Mouse (Mus musculus): ENCODE data around the gene Pkhd1. TPM values are rescaled to one million over a fixed set of nuclear protein-coding genes. Genes with fewer than 3 reads are reported as not detected.
"Not testable (repeated sequence)": the region's sequence is repeated elsewhere in the genome, so short reads cannot be mapped to it uniquely, and the experiment has no call there.

The Pkhd1 gene
- polyA plus RNA-seq, 1 experiment, result not detected

- no peaks in the 10 kb centered on the region for H3K36me3 ChIP-seq (replicated peaks; ENCODE audit: low read length)
- no peaks in the 10 kb centered on the region for H3K4me1 ChIP-seq
- no peaks in the 10 kb centered on the region for H3K27me3 ChIP-seq (replicated peaks)
- H3K9me3 ChIP-seq, result no peaks in the 10 kb centered on the region
- TF ChIP-seq GATA1 (IDR thresholded peaks at IDR 0.05; ENCODE audit: borderline replicate concordance, low read length) (no peak), FLI1 (IDR thresholded peaks at IDR 0.05; ENCODE audit: low read length) (no peak)
- no peak overlapping the region for H3K4me3 ChIP-seq (replicated peaks)
Measured at GRCm38 (mm10) chr1:20171199-20171598, 446.7 kb downstream of the Pkhd1 start.

GRCm38 (mm10) chr1:20150627-20151026 lies 467.2 kb downstream of the Pkhd1 start:
- not testable (repeated sequence) for H3K9me3 ChIP-seq; H3K4me1 ChIP-seq; H3K4me3 ChIP-seq (replicated peaks); H3K27me3 ChIP-seq (replicated peaks); H3K36me3 ChIP-seq (replicated peaks; ENCODE audit: low read length)

GRCm38 (mm10) chr1:20150016-20150415 lies 467.8 kb downstream of the Pkhd1 start:
- TF ChIP-seq FLI1 (IDR thresholded peaks at IDR 0.05; ENCODE audit: low read length), result no peak
- no peak for TF ChIP-seq GATA1 (IDR thresholded peaks at IDR 0.05; ENCODE audit: borderline replicate concordance, low read length)
- Histone ChIP-seq H3K4me1 (no peaks in the 10 kb centered on the region), H3K27me3 (replicated peaks) (no peaks in the 10 kb centered on the region)

GRCm38 (mm10) chr1:20136205-20136604 lies 481.7 kb downstream of the Pkhd1 start:
- H3K36me3 ChIP-seq (replicated peaks; ENCODE audit: low read length), result no peaks in the 10 kb centered on the region
- no peak for TF ChIP-seq FLI1 (IDR thresholded peaks at IDR 0.05; ENCODE audit: low read length)
- no peak for TF ChIP-seq GATA1 (IDR thresholded peaks at IDR 0.05; ENCODE audit: borderline replicate concordance, low read length)
- H3K4me1 ChIP-seq, result no peaks in the 10 kb centered on the region
- H3K4me3 ChIP-seq (replicated peaks), result no peak overlapping the region
- no peaks in the 10 kb centered on the region for H3K27me3 ChIP-seq (replicated peaks)
- no peaks in the 10 kb centered on the region for H3K9me3 ChIP-seq

More at GRCm38 (mm10) chr1:20150016-20150415, 467.8 kb downstream of the Pkhd1 start:
- H3K9me3 ChIP-seq, result peaks cover 4% of the 10 kb centered on the region
- no peak overlapping the region for H3K4me3 ChIP-seq (replicated peaks)
- no peaks in the 10 kb centered on the region for H3K36me3 ChIP-seq (replicated peaks; ENCODE audit: low read length)

- Histone ChIP-seq H3K9me3 (no peaks in the 10 kb centered on the region), H3K4me3 (replicated peaks) (no peak overlapping the region), H3K36me3 (replicated peaks; ENCODE audit: low read length) (no peaks in the 10 kb centered on the region), H3K27me3 (replicated peaks) (no peaks in the 10 kb centered on the region), H3K4me1 (no peaks in the 10 kb centered on the region)
- no peak for TF ChIP-seq FLI1 (IDR thresholded peaks at IDR 0.05; ENCODE audit: low read length)
- no peak for TF ChIP-seq GATA1 (IDR thresholded peaks at IDR 0.05; ENCODE audit: borderline replicate concordance, low read length)
Measured at GRCm38 (mm10) chr1:20135065-20135618, 482.7 kb downstream of the Pkhd1 start.

GRCm38 (mm10) chr1:20133636-20134035 lies 484.2 kb downstream of the Pkhd1 start:
- no peaks in the 10 kb centered on the region for H3K36me3 ChIP-seq (replicated peaks; ENCODE audit: low read length)
- H3K4me3 ChIP-seq (replicated peaks), result no peak overlapping the region
- no peaks in the 10 kb centered on the region for H3K4me1 ChIP-seq
- H3K27me3 ChIP-seq (replicated peaks), result no peaks in the 10 kb centered on the region
- no peaks in the 10 kb centered on the region for H3K9me3 ChIP-seq
- TF ChIP-seq FLI1 (IDR thresholded peaks at IDR 0.05; ENCODE audit: low read length) (no peak), GATA1 (IDR thresholded peaks at IDR 0.05; ENCODE audit: borderline replicate concordance, low read length) (no peak)

- Histone ChIP-seq H3K4me3 (replicated peaks) (no peak overlapping the region), H3K9me3 (no peaks in the 10 kb centered on the region), H3K27me3 (replicated peaks) (no peaks in the 10 kb centered on the region), H3K4me1 (no peaks in the 10 kb centered on the region), H3K36me3 (replicated peaks; ENCODE audit: low read length) (no peaks in the 10 kb centered on the region)
- TF ChIP-seq FLI1 (IDR thresholded peaks at IDR 0.05; ENCODE audit: low read length) (no peak), GATA1 (IDR thresholded peaks at IDR 0.05; ENCODE audit: borderline replicate concordance, low read length) (no peak)
Measured at GRCm38 (mm10) chr1:20131786-20132596, 485.9 kb downstream of the Pkhd1 start.

- Histone ChIP-seq H3K4me1 (no peaks in the 10 kb centered on the region), H3K36me3 (replicated peaks; ENCODE audit: low read length) (no peaks in the 10 kb centered on the region), H3K4me3 (replicated peaks) (no peak overlapping the region), H3K27me3 (replicated peaks) (no peaks in the 10 kb centered on the region), H3K9me3 (no peaks in the 10 kb centered on the region)
- no peak for TF ChIP-seq GATA1 (IDR thresholded peaks at IDR 0.05; ENCODE audit: borderline replicate concordance, low read length)
- TF ChIP-seq FLI1 (IDR thresholded peaks at IDR 0.05; ENCODE audit: low read length), result no peak
Measured at GRCm38 (mm10) chr1:20117331-20117730, 500.5 kb downstream of the Pkhd1 start.

- H3K4me1 ChIP-seq, result no peaks in the 10 kb centered on the region
- no peaks in the 10 kb centered on the region for H3K36me3 ChIP-seq (replicated peaks; ENCODE audit: low read length)
- H3K27me3 ChIP-seq (replicated peaks), result no peaks in the 10 kb centered on the region
- no peak overlapping the region for H3K4me3 ChIP-seq (replicated peaks)
- no peaks in the 10 kb centered on the region for H3K9me3 ChIP-seq
- TF ChIP-seq FLI1 (IDR thresholded peaks at IDR 0.05; ENCODE audit: low read length) (no peak), GATA1 (IDR thresholded peaks at IDR 0.05; ENCODE audit: borderline replicate concordance, low read length) (no peak)
Measured at GRCm38 (mm10) chr1:20069733-20070132, 548.1 kb downstream of the Pkhd1 start.

- TF ChIP-seq FLI1 (IDR thresholded peaks at IDR 0.05; ENCODE audit: low read length) (no peak), GATA1 (IDR thresholded peaks at IDR 0.05; ENCODE audit: borderline replicate concordance, low read length) (no peak)
- H3K4me3 ChIP-seq (replicated peaks), result no peak overlapping the region
- no peaks in the 10 kb centered on the region for H3K36me3 ChIP-seq (replicated peaks; ENCODE audit: low read length)
- no peaks in the 10 kb centered on the region for H3K9me3 ChIP-seq
- no peaks in the 10 kb centered on the region for H3K27me3 ChIP-seq (replicated peaks)
- no peaks in the 10 kb centered on the region for H3K4me1 ChIP-seq
Measured at GRCm38 (mm10) chr1:20058245-20058644, 559.6 kb downstream of the Pkhd1 start.

Measured in megakaryocyte, embryonic 14.5 days (primary cell).